8 mouse cellular contexts compared by ENCODE assay signal in genomic region chr6:86472100-86472955, GRCm38 (mm10). TPM values are rescaled to one million over a fixed set of nuclear protein-coding genes. Genes with fewer than 3 reads are reported as not detected.
DNase-seq lines count a peak whose midpoint lies in the region; ATAC-seq lines count a peak whose summit lies in the region.

No protein-coding gene starts in this region.

- peak; percentile 90 for ATAC-seq in megakaryocyte progenitor cell, adult 5-6 weeks (replicated peaks; ENCODE audit: poor library complexity)

- DNase-seq in adipocyte (ENCODE audit: low spot score), result peak; percentile 100
- DNase-seq in embryo, embryonic 10 days (ENCODE audit: low spot score), result peak; percentile 100
- peak; percentile 100 for DNase-seq in gastrocnemius, postnatal 10 days
- peak; percentile 100 for DNase-seq in induced T-regulatory cell, adult 2 months (ENCODE audit: low read depth)
- DNase-seq in left cerebral cortex, adult 9 months (ENCODE audit: low spot score in 2 of 2), result peak; percentile 98 to 100
- DNase-seq in right cerebral cortex, postnatal 14 days, result peak; percentile 100
- peak; percentile 99 to 100 for DNase-seq in urinary bladder, postnatal 36 days (ENCODE audit: low spot score in 2 of 2)

RNA-seq across cellular contexts. Expression of gene C87436, which starts 34.2 kb away (rescaled TPM):
- 1 to 10 TPM; 8.7 to 9.8 TPM for total RNA-seq in gastrocnemius, postnatal 10 days (2021)
- 27.1 and 45.4 TPM in 2 replicates for total RNA-seq in megakaryocyte progenitor cell, adult 5-6 weeks (2015)
- 25.6 and 45.9 TPM in 2 replicates for total RNA-seq in megakaryocyte progenitor cell, adult 5-6 weeks (2017)

RNA-seq across cellular contexts. Expression of gene Gm44790, which starts 45.9 kb away (rescaled TPM):
- total RNA-seq in gastrocnemius, postnatal 10 days (2021), result not detected
- total RNA-seq in megakaryocyte progenitor cell, adult 5-6 weeks (2015), result not detected in 2 replicates
- 1.8 TPM in 1 of 2 replicates, not detected in the other for total RNA-seq in megakaryocyte progenitor cell, adult 5-6 weeks (2017)

RNA-seq across cellular contexts. Expression of gene Pcbp1, which starts 53.8 kb away (rescaled TPM):
- total RNA-seq in gastrocnemius, postnatal 10 days (2021), result 100 to 1,000 TPM; 167 to 185 TPM
- 333 and 352 TPM in 2 replicates for total RNA-seq in megakaryocyte progenitor cell, adult 5-6 weeks (2015)
- 107 and 114 TPM in 2 replicates for total RNA-seq in megakaryocyte progenitor cell, adult 5-6 weeks (2017)

Comparison
In these comparisons a context has a peak if more than half of its experiments do, and no peak if none do; other contexts are left out.
1. Peak in every context shown above with its lines: DNase-seq and ATAC-seq.